In genomic region chr9:116099596-116099993, GRCm38 (mm10) we compare ENCODE assay signal across 10 mouse cellular contexts.
A peak's percentile ranks its signal among the peaks of the same experiment; 100 is the strongest.
DNase-seq lines count a peak whose midpoint lies in the region; ATAC-seq and TF ChIP-seq lines count a peak whose summit lies in the region.
"Had no signal": no experiment of that assay in that cellular context is flagged by ENCODE, and none has a peak within 500 bp of the region (broad histone marks: within the 10 kb centered on the region; RNA-seq: fewer than 3 reads in every experiment).

No protein-coding gene starts in this region.

- H3K36me3 ChIP-seq in hindbrain, embryonic 16.5 days (ENCODE audit: control insufficient read depth, insufficient read depth, low read length) = no peaks in the 10 kb centered on the region
- H3K36me3 ChIP-seq in hindbrain, embryonic 13.5 days = no peaks in the 10 kb centered on the region
- peaks cover 49% of the 10 kb centered on the region; the same call in 1 of the 2 replicates for H3K36me3 ChIP-seq in lung, postnatal 0 days (ENCODE audit: insufficient read depth, low read length)
- H3K36me3 ChIP-seq in limb, embryonic 10.5 days = peaks cover 24% of the 10 kb centered on the region
- H3K36me3 ChIP-seq: forebrain, embryonic 12.5 days; neural tube, embryonic 12.5 days had no signal

- no peak overlapping the region for H3K4me3 ChIP-seq in hindbrain, embryonic 16.5 days (ENCODE audit: low read length)
- no peak overlapping the region for H3K4me3 ChIP-seq in hindbrain, embryonic 13.5 days
- H3K4me3 ChIP-seq in lung, postnatal 0 days (ENCODE audit: low read depth, low read length) = no peak overlapping the region
- H3K4me3 ChIP-seq in limb, embryonic 10.5 days = no peak overlapping the region
- H3K4me3 ChIP-seq: forebrain, embryonic 12.5 days; neural tube, embryonic 12.5 days had no signal

- WGBS in hindbrain, embryonic 16.5 days = 72% methylated on average over 6 of the region's 6 CpGs
- WGBS in hindbrain, embryonic 13.5 days = 63% methylated on average over 6 of the region's 6 CpGs
- WGBS in lung, postnatal 0 days = 60% methylated on average over 6 of the region's 6 CpGs
- WGBS in limb, embryonic 10.5 days = 72% methylated on average over 6 of the region's 6 CpGs

- H3K9me3 ChIP-seq in hindbrain, embryonic 16.5 days (ENCODE audit: control insufficient read depth, low read length) = no peaks in the 10 kb centered on the region
- H3K9me3 ChIP-seq in hindbrain, embryonic 13.5 days = no peaks in the 10 kb centered on the region
- no peaks in the 10 kb centered on the region for H3K9me3 ChIP-seq in lung, postnatal 0 days (ENCODE audit: low read length)
- no peaks in the 10 kb centered on the region for H3K9me3 ChIP-seq in limb, embryonic 10.5 days (replicated peaks)
- H3K9me3 ChIP-seq: forebrain, embryonic 12.5 days; neural tube, embryonic 12.5 days had no signal

- H3K4me2 ChIP-seq in hindbrain, embryonic 16.5 days (ENCODE audit: low read length) = no peak overlapping the region
- no peak overlapping the region for H3K4me2 ChIP-seq in hindbrain, embryonic 13.5 days
- H3K4me2 ChIP-seq in lung, postnatal 0 days (replicated peaks; ENCODE audit: low read depth, low read length) = no peak overlapping the region
- H3K4me2 ChIP-seq: forebrain, embryonic 12.5 days; liver, embryonic 11.5 days; neural tube, embryonic 12.5 days had no signal

- no peaks in the 10 kb centered on the region for H3K27me3 ChIP-seq in hindbrain, embryonic 16.5 days (replicated peaks; ENCODE audit: control insufficient read depth, insufficient read depth, low read length)
- H3K27me3 ChIP-seq in hindbrain, embryonic 13.5 days = no peaks in the 10 kb centered on the region
- H3K27me3 ChIP-seq in lung, postnatal 0 days (replicated peaks; ENCODE audit: insufficient read depth, low read length) = no peaks in the 10 kb centered on the region
- no peaks in the 10 kb centered on the region for H3K27me3 ChIP-seq in limb, embryonic 10.5 days (ENCODE audit: low read depth, poor library complexity, severe bottlenecking)
- H3K27me3 ChIP-seq: forebrain, embryonic 12.5 days; neural tube, embryonic 12.5 days had no signal

- H3K9ac ChIP-seq in hindbrain, embryonic 16.5 days (ENCODE audit: low read depth, low read length) = no peak overlapping the region
- no peak overlapping the region for H3K9ac ChIP-seq in hindbrain, embryonic 13.5 days
- no peak overlapping the region for H3K9ac ChIP-seq in lung, postnatal 0 days (replicated peaks; ENCODE audit: low read depth)
- H3K9ac ChIP-seq: forebrain, embryonic 12.5 days; neural tube, embryonic 12.5 days had no signal

- no peak for TF ChIP-seq CTCF in lung, postnatal 0 days (IDR thresholded peaks at IDR 0.05)

- no peak overlapping the region for H3K27ac ChIP-seq in hindbrain, embryonic 16.5 days (ENCODE audit: low read depth, low read length)
- H3K27ac ChIP-seq in hindbrain, embryonic 13.5 days = no peak overlapping the region
- peak overlapping the region; percentile 11; the same call in 1 of the 2 replicates for H3K27ac ChIP-seq in lung, postnatal 0 days (ENCODE audit: low read length)
- peak overlapping the region; percentile 68 for H3K27ac ChIP-seq in limb, embryonic 10.5 days
- H3K27ac ChIP-seq: forebrain, embryonic 12.5 days; neural tube, embryonic 12.5 days had no signal

- TF ChIP-seq EP300 in lung, postnatal 0 days (IDR thresholded peaks at IDR 0.05) = no peak

- peak; percentile 48; the same call in 1 of the 2 replicates for ATAC-seq in hindbrain, embryonic 16.5 days
- no peak for ATAC-seq in hindbrain, embryonic 13.5 days (ENCODE audit: low FRiP score)
- ATAC-seq in lung, postnatal 0 days = peak; percentile 23

- peaks cover 3% of the 10 kb centered on the region; the same call in 1 of the 2 replicates for H3K4me1 ChIP-seq in hindbrain, embryonic 16.5 days (ENCODE audit: control insufficient read depth, insufficient read depth, low read depth, low read length)
- peaks cover 14% of the 10 kb centered on the region for H3K4me1 ChIP-seq in hindbrain, embryonic 13.5 days (replicated peaks)
- peaks cover 6% of the 10 kb centered on the region; the same call in 1 of the 2 replicates for H3K4me1 ChIP-seq in lung, postnatal 0 days (ENCODE audit: insufficient read depth, low read depth, low read length)
- H3K4me1 ChIP-seq in limb, embryonic 10.5 days = peaks cover 25% of the 10 kb centered on the region

- DNase-seq in lung, postnatal 0 days (ENCODE audit: low spot score) = no peak
- DNase-seq in lung, postnatal 36 days = no peak
- DNase-seq in limb, embryonic 10.5 days (ENCODE audit: low spot score) = no peak
- no peak for DNase-seq in urinary bladder, postnatal 14 days (ENCODE audit: low spot score)
- DNase-seq in cerebellum, adult 9-10 months = no peak

Comparison
In these comparisons a context has a peak if more than half of its experiments do, and no peak if none do; other contexts are left out.
1. H3K27ac ChIP-seq: peak in lung, postnatal 0 days (single experiment) and limb, embryonic 10.5 days (single experiment); none in hindbrain, embryonic 16.5 days (single experiment) and hindbrain, embryonic 13.5 days (single experiment).